Mouse (Mus musculus): ENCODE data around the gene Aplp2. TPM values are rescaled to one million over a fixed set of nuclear protein-coding genes. Genes with fewer than 3 reads are reported as not detected.

The Aplp2 gene
- polyA plus RNA-seq, 1 experiment: 78.0 TPM

DNA sequence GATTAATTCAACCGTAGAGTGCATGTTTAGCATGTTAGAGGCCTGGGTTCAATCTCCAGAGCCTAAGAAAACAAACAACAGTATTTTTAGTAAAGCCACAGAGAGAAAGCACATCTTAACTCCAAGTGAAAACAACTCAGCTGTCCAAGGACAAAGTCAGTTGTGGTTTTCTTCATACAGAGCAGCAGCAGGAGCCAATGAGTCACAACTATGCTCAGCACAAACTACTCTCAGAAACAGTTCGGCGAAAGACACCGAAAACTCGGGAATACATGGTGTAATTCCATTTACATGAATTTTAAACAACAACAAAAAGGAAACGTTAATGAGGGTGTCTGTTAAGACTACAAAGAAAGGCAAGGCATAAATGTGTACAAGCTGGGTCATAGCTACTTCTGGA lies 8.5 kb downstream of the Aplp2 start:
- H3K27me3 ChIP-seq (ENCODE audit: control insufficient read depth, insufficient read depth, low read length): no peaks in the 10 kb centered on the region
- no peak overlapping the region for H3K27ac ChIP-seq (ENCODE audit: insufficient read depth, low read length)
- H3K36me3 ChIP-seq (ENCODE audit: control insufficient read depth, insufficient read depth, low read length): no peaks in the 10 kb centered on the region
- no peak for DNase-seq (ENCODE audit: low read depth in 1 of 2, low spot score in 2 of 2)
- TF ChIP-seq POLR2A (IDR thresholded peaks at IDR 0.05; ENCODE audit: low read depth, low read length) (no peak), CTCF (IDR thresholded peaks at IDR 0.05; ENCODE audit: extremely low read depth, insufficient read depth, insufficient read length, insufficient replicate concordance) (no peak)
- 95% methylated on average over 6 of the region's 6 CpGs for WGBS
- no peak overlapping the region for H3K4me3 ChIP-seq (ENCODE audit: extremely low read depth, insufficient read depth, insufficient read length)
- H3K4me1 ChIP-seq (ENCODE audit: control insufficient read depth, insufficient read depth, insufficient read length): no peaks in the 10 kb centered on the region

DNA sequence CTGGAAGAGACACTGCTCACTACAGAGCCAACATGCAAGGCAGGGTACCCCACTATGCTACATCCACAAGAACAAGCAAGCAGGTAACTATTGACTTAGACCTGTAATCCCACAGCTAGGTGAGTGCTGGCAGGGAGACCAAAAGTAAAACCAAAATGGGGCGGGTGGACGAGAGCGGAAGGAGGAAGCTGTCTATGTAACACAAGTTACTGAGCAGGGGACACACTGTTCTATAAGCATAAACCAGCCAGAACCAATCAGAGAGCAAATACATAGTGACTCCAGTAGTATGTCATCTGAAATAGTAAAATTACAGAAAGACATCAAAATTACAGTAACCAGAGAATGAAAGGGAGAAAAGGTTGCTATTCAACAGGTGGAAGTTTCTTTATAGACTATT lies 13.0 kb downstream of the Aplp2 start:
- H3K4me1 ChIP-seq (ENCODE audit: control insufficient read depth, insufficient read depth, insufficient read length): no peaks in the 10 kb centered on the region
- 72% methylated on average over 3 of the region's 3 CpGs for WGBS
- DNase-seq (ENCODE audit: low read depth in 1 of 2, low spot score in 2 of 2): no peak
- no peaks in the 10 kb centered on the region for H3K27me3 ChIP-seq (ENCODE audit: control insufficient read depth, insufficient read depth, low read length)
- H3K4me3 ChIP-seq (ENCODE audit: extremely low read depth, insufficient read depth, insufficient read length): peak overlapping the region; percentile 0; the same call in 1 of the 2 replicates
- H3K27ac ChIP-seq (ENCODE audit: insufficient read depth, low read length): no peak overlapping the region
- TF ChIP-seq POLR2A (IDR thresholded peaks at IDR 0.05; ENCODE audit: low read depth, low read length): no peak
- no peak for TF ChIP-seq CTCF (IDR thresholded peaks at IDR 0.05; ENCODE audit: extremely low read depth, insufficient read depth, insufficient read length, insufficient replicate concordance)
- H3K36me3 ChIP-seq (ENCODE audit: control insufficient read depth, insufficient read depth, low read length): no peaks in the 10 kb centered on the region

DNA sequence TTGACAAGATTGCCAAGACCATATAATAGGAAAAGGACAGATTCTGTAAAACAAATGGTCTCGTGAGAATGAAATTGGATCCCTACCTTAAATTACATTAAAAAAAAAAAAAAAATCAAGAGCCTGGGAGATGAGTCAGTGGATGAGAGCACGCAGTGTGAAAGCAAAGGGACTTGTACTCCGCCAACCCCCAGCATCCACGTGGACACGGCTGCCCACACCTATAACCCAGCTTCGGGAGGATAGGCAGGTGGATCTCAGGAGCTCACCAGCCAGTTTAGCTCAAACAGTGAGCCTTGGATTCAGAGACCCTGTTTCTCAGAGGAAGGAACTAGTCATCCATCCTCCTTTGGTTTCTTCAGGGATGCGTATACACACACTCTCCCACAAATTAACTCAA lies 13.8 kb downstream of the Aplp2 start:
- DNase-seq (ENCODE audit: low read depth in 1 of 2, low spot score in 2 of 2): no peak
- 95% methylated on average over 7 of the region's 7 CpGs for WGBS
- H3K4me3 ChIP-seq (ENCODE audit: extremely low read depth, insufficient read depth, insufficient read length): no peak overlapping the region

DNA sequence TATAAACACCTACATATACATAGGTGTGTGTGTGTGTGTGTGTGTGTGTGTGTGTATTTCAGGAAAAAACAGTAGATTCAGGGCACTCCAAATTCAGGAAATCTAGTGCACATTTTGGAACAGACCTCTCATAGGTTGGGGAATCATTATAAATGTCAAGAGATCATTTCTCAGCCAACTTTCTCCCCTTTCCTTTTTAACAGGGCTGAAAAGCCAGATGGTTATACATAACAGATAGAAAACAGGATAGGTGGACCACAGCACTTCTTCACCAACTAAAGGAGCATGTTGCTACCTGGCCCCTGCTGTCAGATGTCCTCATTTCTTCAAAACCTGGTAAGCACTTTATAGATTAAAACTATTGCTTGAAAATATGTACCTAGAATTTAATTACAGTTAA lies 14.9 kb downstream of the Aplp2 start:
- no peak for TF ChIP-seq CTCF (IDR thresholded peaks at IDR 0.05; ENCODE audit: extremely low read depth, insufficient read depth, insufficient read length, insufficient replicate concordance)
- no peak for TF ChIP-seq POLR2A (IDR thresholded peaks at IDR 0.05; ENCODE audit: low read depth, low read length)

More for the DNA sequence above, 13.8 kb downstream of the Aplp2 start:
- TF ChIP-seq CTCF (IDR thresholded peaks at IDR 0.05; ENCODE audit: extremely low read depth, insufficient read depth, insufficient read length, insufficient replicate concordance) (no peak), POLR2A (IDR thresholded peaks at IDR 0.05; ENCODE audit: low read depth, low read length) (no peak)
- Histone ChIP-seq H3K27me3 (ENCODE audit: control insufficient read depth, insufficient read depth, low read length) (no peaks in the 10 kb centered on the region), H3K27ac (ENCODE audit: insufficient read depth, low read length) (no peak overlapping the region), H3K36me3 (ENCODE audit: control insufficient read depth, insufficient read depth, low read length) (no peaks in the 10 kb centered on the region), H3K4me1 (ENCODE audit: control insufficient read depth, insufficient read depth, insufficient read length) (no peaks in the 10 kb centered on the region)

DNA sequence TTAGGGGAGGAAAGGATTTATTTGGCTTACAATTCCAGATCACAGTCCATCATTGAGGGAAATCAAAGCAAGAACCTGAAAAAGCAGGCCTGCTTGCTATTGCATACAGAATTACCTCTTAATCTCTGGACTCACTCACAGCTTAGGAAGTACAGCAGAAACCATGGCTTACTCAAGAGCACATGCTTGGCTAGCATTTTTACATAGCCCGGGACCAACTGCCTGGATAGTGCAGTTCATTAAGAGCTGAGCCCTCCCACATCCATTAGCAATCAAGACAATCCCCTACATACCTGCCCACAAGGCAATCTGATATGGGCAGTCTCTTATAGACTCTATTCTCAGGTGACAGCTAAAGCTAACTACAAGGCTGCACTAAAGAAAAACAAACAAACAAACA lies 16.0 kb downstream of the Aplp2 start:
- TF ChIP-seq CTCF (IDR thresholded peaks at IDR 0.05; ENCODE audit: extremely low read depth, insufficient read depth, insufficient read length, insufficient replicate concordance) (no peak), POLR2A (IDR thresholded peaks at IDR 0.05; ENCODE audit: low read depth, low read length) (no peak)
- Histone ChIP-seq H3K27ac (ENCODE audit: insufficient read depth, low read length) (no peak overlapping the region), H3K4me1 (ENCODE audit: control insufficient read depth, insufficient read depth, insufficient read length) (no peaks in the 10 kb centered on the region), H3K36me3 (ENCODE audit: control insufficient read depth, insufficient read depth, low read length) (no peaks in the 10 kb centered on the region), H3K4me3 (ENCODE audit: extremely low read depth, insufficient read depth, insufficient read length) (no peak overlapping the region), H3K27me3 (ENCODE audit: control insufficient read depth, insufficient read depth, low read length) (no peaks in the 10 kb centered on the region)
- WGBS: 100% methylated on average over 1 of the region's 1 CpGs
- no peak for DNase-seq (ENCODE audit: low read depth in 1 of 2, low spot score in 2 of 2)

More for the DNA sequence above, 14.9 kb downstream of the Aplp2 start:
- DNase-seq (ENCODE audit: low read depth in 1 of 2, low spot score in 2 of 2): no peak
- no peak overlapping the region for H3K4me3 ChIP-seq (ENCODE audit: extremely low read depth, insufficient read depth, insufficient read length)
- no peaks in the 10 kb centered on the region for H3K27me3 ChIP-seq (ENCODE audit: control insufficient read depth, insufficient read depth, low read length)
- no peaks in the 10 kb centered on the region for H3K4me1 ChIP-seq (ENCODE audit: control insufficient read depth, insufficient read depth, insufficient read length)
- no peaks in the 10 kb centered on the region for H3K36me3 ChIP-seq (ENCODE audit: control insufficient read depth, insufficient read depth, low read length)
- no peak overlapping the region for H3K27ac ChIP-seq (ENCODE audit: insufficient read depth, low read length)

DNA sequence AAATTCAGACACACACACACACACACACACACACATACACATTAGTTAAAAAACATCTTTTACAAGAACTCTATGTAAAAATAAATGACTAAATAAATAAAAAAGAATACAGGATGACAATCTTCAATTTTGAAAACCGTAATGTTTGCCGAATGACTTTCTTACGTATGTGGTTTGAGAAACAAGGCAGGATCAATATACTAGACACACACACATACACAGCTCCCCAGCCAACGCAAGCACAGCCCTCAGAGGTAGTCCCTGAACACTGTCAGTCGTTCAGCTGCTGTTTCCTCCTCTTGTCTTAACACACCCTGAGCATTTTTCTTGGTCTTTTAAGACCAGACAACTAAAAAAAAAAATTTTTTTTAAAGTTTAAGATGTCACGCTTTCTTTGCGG lies 19.2 kb downstream of the Aplp2 start:
- TF ChIP-seq CTCF (IDR thresholded peaks at IDR 0.05; ENCODE audit: extremely low read depth, insufficient read depth, insufficient read length, insufficient replicate concordance): no peak
- TF ChIP-seq POLR2A (IDR thresholded peaks at IDR 0.05; ENCODE audit: low read depth, low read length): no peak
- DNase-seq (ENCODE audit: low read depth in 1 of 2, low spot score in 2 of 2): no peak
- Histone ChIP-seq H3K27ac (ENCODE audit: insufficient read depth, low read length) (no peak overlapping the region), H3K36me3 (ENCODE audit: control insufficient read depth, insufficient read depth, low read length) (no peaks in the 10 kb centered on the region), H3K27me3 (ENCODE audit: control insufficient read depth, insufficient read depth, low read length) (no peaks in the 10 kb centered on the region), H3K4me1 (ENCODE audit: control insufficient read depth, insufficient read depth, insufficient read length) (no peaks in the 10 kb centered on the region), H3K4me3 (ENCODE audit: extremely low read depth, insufficient read depth, insufficient read length) (no peak overlapping the region)
- 75% methylated on average over 7 of the region's 7 CpGs for WGBS

DNA sequence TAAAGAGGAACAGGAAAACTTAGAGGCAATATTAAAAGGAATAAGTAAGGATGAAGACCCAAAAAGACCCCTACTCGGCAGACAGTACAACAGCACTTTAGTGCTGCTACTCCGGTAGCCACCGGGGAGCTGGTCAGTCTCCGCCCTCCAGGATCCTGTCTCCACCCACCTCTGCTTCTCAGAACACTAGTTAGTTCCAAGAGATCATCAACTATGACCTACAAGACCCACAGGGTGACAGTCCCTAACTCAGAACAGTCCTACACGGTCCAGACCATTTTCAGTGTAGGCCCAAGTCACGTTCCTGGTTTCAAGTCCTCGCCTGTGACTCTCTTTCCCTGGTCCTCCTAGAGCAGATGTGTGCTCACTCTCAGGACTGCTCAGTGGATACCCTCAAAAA lies 20.1 kb downstream of the Aplp2 start:
- Histone ChIP-seq H3K27ac (ENCODE audit: insufficient read depth, low read length) (no peak overlapping the region), H3K27me3 (ENCODE audit: control insufficient read depth, insufficient read depth, low read length) (no peaks in the 10 kb centered on the region), H3K4me3 (ENCODE audit: extremely low read depth, insufficient read depth, insufficient read length) (no peak overlapping the region), H3K4me1 (ENCODE audit: control insufficient read depth, insufficient read depth, insufficient read length) (no peaks in the 10 kb centered on the region), H3K36me3 (ENCODE audit: control insufficient read depth, insufficient read depth, low read length) (no peaks in the 10 kb centered on the region)
- 91% methylated on average over 7 of the region's 7 CpGs for WGBS
- no peak for TF ChIP-seq POLR2A (IDR thresholded peaks at IDR 0.05; ENCODE audit: low read depth, low read length)
- TF ChIP-seq CTCF (IDR thresholded peaks at IDR 0.05; ENCODE audit: extremely low read depth, insufficient read depth, insufficient read length, insufficient replicate concordance): no peak
- no peak for DNase-seq (ENCODE audit: low read depth in 1 of 2, low spot score in 2 of 2)

Measured in spleen, adult 2 months (tissue).